Mouse (Mus musculus): ENCODE results near the gene Mef2a.

- TF ChIP-seq CTCF (conservative IDR thresholded peaks at IDR 0.05; ENCODE audit: insufficient read depth, insufficient read length, low read depth, low read length) (no peak), POLR2A (IDR thresholded peaks at IDR 0.05; ENCODE audit: low read depth, low read length) (no peak)
Observed at GRCm38 (mm10) chr7:67318697-67319096, 54.0 kb downstream of the Mef2a start.
